Mouse (Mus musculus): ENCODE results near the gene Mtor. TPM values are rescaled to one million over a fixed set of nuclear protein-coding genes. Genes with fewer than 3 reads are reported as not detected.

Gene Mtor
- polyA plus RNA-seq, 1 experiment: 3.8 TPM

DNA sequence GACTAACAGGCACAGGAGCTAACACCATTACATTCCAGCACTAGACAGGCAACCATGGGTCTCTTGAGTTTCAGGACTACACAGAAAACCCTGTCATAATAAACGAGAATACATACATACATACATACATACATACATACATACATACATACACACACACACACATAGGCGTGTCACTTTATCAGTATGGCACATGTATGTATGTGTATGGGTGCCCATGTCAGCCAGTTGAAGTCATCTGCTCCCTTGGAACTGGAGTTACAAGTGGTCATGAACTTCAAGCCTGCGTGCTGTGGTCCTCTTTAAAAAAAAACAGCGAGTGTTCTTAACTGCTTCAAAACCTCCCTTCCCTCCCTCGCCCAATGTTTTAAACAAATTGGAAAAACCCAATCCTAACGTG lies 109.4 kb downstream of the Mtor start:
- H3K36me3 ChIP-seq (replicated peaks; ENCODE audit: low read length): peaks cover 73% of the 10 kb centered on the region
- peaks cover 11% of the 10 kb centered on the region for H3K4me1 ChIP-seq
- no peaks in the 10 kb centered on the region for H3K27me3 ChIP-seq (replicated peaks)
- no peaks in the 10 kb centered on the region for H3K9me3 ChIP-seq
- peak overlapping the region; percentile 99 for H3K4me3 ChIP-seq (replicated peaks)
- TF ChIP-seq FLI1 (IDR thresholded peaks at IDR 0.05; ENCODE audit: low read length) (no peak), GATA1 (IDR thresholded peaks at IDR 0.05; ENCODE audit: borderline replicate concordance, low read length) (no peak)

GRCm38 (mm10) chr4:148558297-148559000 lies 110.0 kb downstream of the Mtor start, which contains the start of gene Exosc10:
Gene Exosc10 (plus strand): TSS chr4:148558429.
- TF ChIP-seq FLI1 (IDR thresholded peaks at IDR 0.05; ENCODE audit: low read length) (peak; percentile 92; the same call in 1 of the 2 replicates), GATA1 (IDR thresholded peaks at IDR 0.05; ENCODE audit: borderline replicate concordance, low read length) (no peak)
- Histone ChIP-seq H3K36me3 (replicated peaks; ENCODE audit: low read length) (peaks cover 73% of the 10 kb centered on the region), H3K9me3 (no peaks in the 10 kb centered on the region), H3K4me3 (replicated peaks) (peak within 1 kb of the TSS; percentile 99), H3K4me1 (peaks cover 11% of the 10 kb centered on the region), H3K27me3 (replicated peaks) (no peaks in the 10 kb centered on the region)

DNA sequence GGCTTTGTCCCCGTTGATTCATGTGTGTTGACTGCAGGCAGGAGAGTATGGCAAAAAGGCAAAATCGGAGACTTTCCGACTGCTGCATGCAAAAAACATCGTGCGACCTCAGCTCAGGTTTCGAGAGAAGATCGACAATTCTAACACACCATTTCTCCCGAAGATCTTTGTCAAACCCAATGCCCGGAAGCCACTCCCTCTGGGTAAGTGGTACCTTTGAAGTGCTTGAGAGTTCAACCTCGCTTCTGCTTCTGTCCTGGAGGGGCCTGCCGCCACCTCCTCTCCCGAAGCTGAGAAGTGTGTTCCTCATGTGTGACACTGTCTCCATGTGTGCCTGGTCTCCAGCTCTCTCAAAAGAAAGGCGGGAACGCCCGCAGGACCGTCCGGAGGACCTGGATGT lies 114.3 kb downstream of the Mtor start:
- Histone ChIP-seq H3K27me3 (replicated peaks) (no peaks in the 10 kb centered on the region), H3K9me3 (no peaks in the 10 kb centered on the region), H3K4me1 (peaks cover 9% of the 10 kb centered on the region), H3K36me3 (replicated peaks; ENCODE audit: low read length) (peaks cover 76% of the 10 kb centered on the region), H3K4me3 (replicated peaks) (no peak overlapping the region)
- TF ChIP-seq GATA1 (IDR thresholded peaks at IDR 0.05; ENCODE audit: borderline replicate concordance, low read length): no peak
- TF ChIP-seq FLI1 (IDR thresholded peaks at IDR 0.05; ENCODE audit: low read length): no peak

GRCm38 (mm10) chr4:148563595-148563994 lies 115.2 kb downstream of the Mtor start:
- Histone ChIP-seq H3K27me3 (replicated peaks) (no peaks in the 10 kb centered on the region), H3K36me3 (replicated peaks; ENCODE audit: low read length) (peaks cover 85% of the 10 kb centered on the region)
- TF ChIP-seq GATA1 (IDR thresholded peaks at IDR 0.05; ENCODE audit: borderline replicate concordance, low read length) (no peak), FLI1 (IDR thresholded peaks at IDR 0.05; ENCODE audit: low read length) (no peak)

DNA sequence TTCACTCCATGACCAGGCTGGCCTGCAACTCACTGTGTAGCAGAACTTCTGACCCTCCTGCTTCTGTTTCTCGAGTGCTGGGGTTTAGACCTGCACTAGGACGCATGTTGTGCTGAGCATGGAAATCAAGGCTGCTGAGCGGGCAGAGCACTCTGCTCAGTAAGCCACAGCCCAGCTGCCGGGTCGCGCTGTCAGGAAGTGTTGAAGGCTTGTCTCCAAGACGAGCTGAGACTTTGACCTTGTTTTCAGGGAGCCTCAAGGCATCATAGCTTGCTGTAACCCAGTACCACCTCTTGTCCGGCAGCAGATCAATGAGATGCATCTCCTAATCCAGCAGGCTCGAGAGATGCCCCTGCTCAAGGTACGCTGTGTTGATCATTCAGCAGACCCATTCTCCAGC lies 121.7 kb downstream of the Mtor start:
- no peak for TF ChIP-seq GATA1 (IDR thresholded peaks at IDR 0.05; ENCODE audit: borderline replicate concordance, low read length)
- no peak for TF ChIP-seq FLI1 (IDR thresholded peaks at IDR 0.05; ENCODE audit: low read length)
- Histone ChIP-seq H3K4me3 (replicated peaks) (no peak overlapping the region), H3K4me1 (peaks cover 16% of the 10 kb centered on the region), H3K9me3 (no peaks in the 10 kb centered on the region), H3K36me3 (replicated peaks; ENCODE audit: low read length) (peaks cover 98% of the 10 kb centered on the region), H3K27me3 (replicated peaks) (no peaks in the 10 kb centered on the region)

More at GRCm38 (mm10) chr4:148563595-148563994, 115.2 kb downstream of the Mtor start:
- Histone ChIP-seq H3K4me1 (peaks cover 6% of the 10 kb centered on the region; the same call in 1 of the 2 replicates), H3K9me3 (no peaks in the 10 kb centered on the region), H3K4me3 (replicated peaks) (no peak overlapping the region)

DNA sequence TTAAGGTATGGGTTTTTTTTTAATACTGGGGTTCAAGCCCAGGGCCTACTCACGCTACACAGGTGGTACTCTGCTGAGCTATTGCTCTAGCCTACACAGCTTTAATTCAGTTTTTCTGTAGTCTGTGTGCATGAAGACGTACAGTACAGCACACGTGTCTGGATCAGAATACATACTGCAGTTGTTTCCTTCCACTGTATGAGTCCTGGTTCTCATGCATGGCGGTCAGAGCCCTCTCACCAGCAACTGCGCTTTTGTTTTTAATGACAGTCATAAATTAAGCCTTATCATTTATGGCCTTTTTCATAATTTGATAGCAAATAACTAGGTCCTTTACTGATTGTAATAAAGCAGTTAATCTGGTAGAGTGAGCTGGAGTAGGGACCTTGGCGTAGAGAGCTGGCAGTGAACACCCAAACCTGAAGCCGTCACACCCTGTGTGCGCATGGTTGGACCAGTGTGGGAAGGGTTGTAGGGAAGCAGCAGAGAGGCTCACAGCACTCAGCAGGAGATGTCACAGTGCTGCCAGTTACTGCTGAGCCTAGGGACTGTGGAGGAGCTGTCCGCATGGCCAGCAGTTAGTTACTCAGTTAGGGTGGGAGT lies 122.4 kb downstream of the Mtor start:
- Histone ChIP-seq H3K9me3 (no peaks in the 10 kb centered on the region), H3K36me3 (replicated peaks; ENCODE audit: low read length) (peaks cover 98% of the 10 kb centered on the region), H3K4me3 (replicated peaks) (no peak overlapping the region), H3K4me1 (peaks cover 16% of the 10 kb centered on the region), H3K27me3 (replicated peaks) (no peaks in the 10 kb centered on the region)
- TF ChIP-seq GATA1 (IDR thresholded peaks at IDR 0.05; ENCODE audit: borderline replicate concordance, low read length): no peak
- TF ChIP-seq FLI1 (IDR thresholded peaks at IDR 0.05; ENCODE audit: low read length): no peak

DNA sequence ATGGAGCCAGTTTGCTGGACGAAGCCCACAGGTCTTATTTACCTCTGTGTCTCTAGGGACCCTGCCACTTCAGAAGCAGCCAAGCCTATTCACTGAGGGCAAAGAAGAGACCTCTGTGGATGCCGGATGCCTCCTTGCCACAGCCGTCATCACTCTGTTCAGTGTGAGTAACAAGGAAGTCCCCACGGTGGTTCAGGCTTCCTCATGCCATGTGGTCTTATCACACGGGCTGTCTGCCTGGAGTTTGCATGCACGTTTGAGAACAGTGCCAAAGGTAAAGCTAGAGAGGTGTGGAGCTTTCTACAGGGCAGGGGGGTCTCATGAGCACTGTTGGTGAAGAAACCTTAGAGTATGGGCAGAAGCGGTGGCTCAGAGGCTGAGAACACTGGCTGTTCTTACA lies 124.8 kb downstream of the Mtor start:
- Histone ChIP-seq H3K4me1 (peaks cover 20% of the 10 kb centered on the region), H3K36me3 (replicated peaks; ENCODE audit: low read length) (peaks cover 98% of the 10 kb centered on the region), H3K9me3 (no peaks in the 10 kb centered on the region), H3K4me3 (replicated peaks) (no peak overlapping the region), H3K27me3 (replicated peaks) (no peaks in the 10 kb centered on the region)
- TF ChIP-seq FLI1 (IDR thresholded peaks at IDR 0.05; ENCODE audit: low read length) (no peak), GATA1 (IDR thresholded peaks at IDR 0.05; ENCODE audit: borderline replicate concordance, low read length) (no peak)

- Histone ChIP-seq H3K9me3 (no peaks in the 10 kb centered on the region), H3K4me1 (peaks cover 52% of the 10 kb centered on the region), H3K27me3 (replicated peaks) (no peaks in the 10 kb centered on the region), H3K4me3 (replicated peaks) (no peak overlapping the region), H3K36me3 (replicated peaks; ENCODE audit: low read length) (peaks cover 72% of the 10 kb centered on the region)
- TF ChIP-seq GATA1 (IDR thresholded peaks at IDR 0.05; ENCODE audit: borderline replicate concordance, low read length) (no peak), FLI1 (IDR thresholded peaks at IDR 0.05; ENCODE audit: low read length) (no peak)
These were observed 132.4 kb downstream of the Mtor start for GRCm38 (mm10) chr4:148580765-148581164.

DNA sequence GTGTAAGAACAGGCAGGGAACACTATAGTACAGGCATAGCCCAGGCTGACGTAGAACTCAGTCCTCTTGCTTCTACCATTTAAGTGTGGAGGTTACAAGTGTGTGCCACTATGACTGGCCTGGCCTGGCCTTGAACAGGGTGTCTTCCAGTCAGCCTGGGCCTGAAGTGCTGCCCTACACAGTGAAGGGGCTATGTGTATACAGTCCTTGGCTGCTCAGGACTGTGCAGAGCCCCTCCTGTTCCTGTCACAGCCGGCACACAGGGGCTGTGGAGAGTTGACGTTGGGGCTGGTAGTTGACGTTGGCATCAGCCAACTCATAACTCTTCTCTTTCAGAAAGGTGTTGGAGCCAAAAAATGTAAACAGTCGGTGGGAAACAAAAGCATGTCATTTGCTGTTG lies 133.0 kb downstream of the Mtor start:
- peaks cover 65% of the 10 kb centered on the region for H3K36me3 ChIP-seq (replicated peaks; ENCODE audit: low read length)
- no peaks in the 10 kb centered on the region for H3K27me3 ChIP-seq (replicated peaks)
- no peaks in the 10 kb centered on the region for H3K9me3 ChIP-seq
- H3K4me3 ChIP-seq (replicated peaks): no peak overlapping the region
- TF ChIP-seq GATA1 (IDR thresholded peaks at IDR 0.05; ENCODE audit: borderline replicate concordance, low read length) (no peak), FLI1 (IDR thresholded peaks at IDR 0.05; ENCODE audit: low read length) (no peak)
- H3K4me1 ChIP-seq: peaks cover 58% of the 10 kb centered on the region

DNA sequence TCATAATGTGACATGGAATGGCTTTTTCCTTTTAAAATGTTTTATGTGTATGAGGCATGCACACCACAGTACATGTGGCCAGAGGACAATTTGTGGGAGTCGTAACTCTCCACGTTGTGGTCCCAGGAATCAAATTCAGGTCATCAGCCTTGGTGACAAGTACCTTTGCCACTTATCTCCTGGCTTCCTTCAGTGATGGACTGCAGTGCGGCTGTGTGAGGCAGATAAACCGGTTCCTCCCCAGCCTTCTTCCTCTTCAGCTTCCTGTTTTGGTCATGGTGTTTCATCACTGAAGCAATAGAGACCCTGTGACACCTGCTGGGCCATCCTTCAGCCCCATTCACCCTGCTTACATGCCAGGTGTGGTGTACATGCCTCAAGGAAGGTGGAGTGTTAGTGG lies 134.8 kb downstream of the Mtor start:
- peak overlapping the region; percentile 86 for H3K4me3 ChIP-seq (replicated peaks)
- no peaks in the 10 kb centered on the region for H3K27me3 ChIP-seq (replicated peaks)
- TF ChIP-seq GATA1 (IDR thresholded peaks at IDR 0.05; ENCODE audit: borderline replicate concordance, low read length) (peak; percentile 64; the same call in 1 of the 3 replicates), FLI1 (IDR thresholded peaks at IDR 0.05; ENCODE audit: low read length) (0 out of 2 replicates have a peak, but pooled peaks have one; percentile 7)
- peaks cover 71% of the 10 kb centered on the region for H3K4me1 ChIP-seq
- H3K9me3 ChIP-seq: no peaks in the 10 kb centered on the region
- H3K36me3 ChIP-seq (replicated peaks; ENCODE audit: low read length): peaks cover 47% of the 10 kb centered on the region

Measured in megakaryocyte, embryonic 14.5 days (primary cell).